Mouse (Mus musculus) left cerebral cortex, adult 9 months (tissue): ENCODE results near the gene Ptpre.

Experiments used
- DNase-seq, 2 experiments: peaks; one replicate each; pipeline ENCODE4 v3.0.0; 2022; ENCODE audit warnings: low spot score in 2 of 2

The Ptpre gene

DNA sequence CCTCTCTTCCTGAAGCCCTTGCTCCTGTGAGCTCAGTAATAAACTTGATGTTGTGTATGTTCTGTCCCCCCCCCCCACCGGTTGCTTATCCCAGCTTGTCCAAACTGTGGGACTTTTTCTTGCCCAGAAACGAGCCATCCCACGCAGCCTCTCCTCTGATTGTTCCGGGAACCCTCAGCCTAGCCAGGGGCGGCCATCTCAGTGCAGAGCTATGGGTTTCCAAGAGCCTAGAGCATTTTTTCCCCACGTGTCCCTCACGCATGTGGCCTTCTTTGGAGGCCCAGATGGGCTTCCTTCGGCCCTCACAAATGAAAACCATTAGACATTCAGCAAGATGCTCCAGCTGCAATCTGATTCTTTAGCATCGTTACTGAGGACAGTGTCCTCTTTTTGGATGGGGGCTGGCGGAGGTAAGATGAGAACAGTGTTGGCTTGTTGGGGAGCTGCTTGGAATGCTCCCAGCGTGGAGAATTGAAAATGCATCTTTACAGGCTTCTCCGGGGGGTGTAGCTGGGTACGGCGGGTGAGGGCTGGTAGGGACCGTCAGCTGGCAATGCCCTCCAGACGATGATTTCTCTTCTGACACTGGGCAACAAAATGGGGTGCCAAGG is 41.5 kb downstream of the Ptpre start:
- DNase-seq, result peak in 1 of 2 experiments; percentile 23

DNA sequence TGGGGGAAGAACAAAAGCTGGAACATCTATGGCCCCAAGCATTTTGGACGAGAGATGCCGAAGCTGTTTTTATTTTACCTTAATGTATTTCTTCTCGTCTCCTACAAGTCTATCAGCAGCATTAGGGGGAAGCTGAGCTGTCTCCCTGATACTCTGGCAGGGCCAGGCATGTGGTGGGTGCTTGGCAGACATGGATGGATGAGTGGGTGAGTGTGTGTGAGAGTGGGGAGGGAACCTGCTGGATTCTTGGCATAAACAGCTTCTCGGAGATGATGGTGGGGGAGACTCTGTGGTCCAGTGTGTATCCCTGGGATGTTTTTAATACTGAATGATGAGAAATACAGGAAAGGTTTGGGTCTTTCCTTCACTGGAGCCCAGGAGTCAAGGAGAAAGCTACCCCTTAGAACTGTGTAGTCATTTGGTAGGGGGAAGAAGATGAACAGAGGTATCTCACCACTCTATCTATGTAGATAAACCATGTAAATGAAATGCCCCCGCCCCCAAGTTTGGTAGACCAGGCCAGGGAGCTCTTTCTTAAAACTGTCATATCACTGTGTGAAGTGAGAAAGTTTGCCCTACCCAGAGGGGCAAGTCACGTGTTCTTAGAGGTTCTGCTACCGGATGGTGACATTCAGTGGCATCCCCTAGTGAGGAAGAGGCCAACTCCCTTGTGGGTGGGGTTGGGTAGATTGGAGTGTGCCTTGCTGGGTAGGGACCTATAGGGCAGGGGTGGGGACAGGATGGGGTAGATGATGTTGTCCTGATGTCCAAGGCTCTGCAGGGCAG is 43.2 kb downstream of the Ptpre start:
- peak; percentile 30 to 65 for DNase-seq

DNA sequence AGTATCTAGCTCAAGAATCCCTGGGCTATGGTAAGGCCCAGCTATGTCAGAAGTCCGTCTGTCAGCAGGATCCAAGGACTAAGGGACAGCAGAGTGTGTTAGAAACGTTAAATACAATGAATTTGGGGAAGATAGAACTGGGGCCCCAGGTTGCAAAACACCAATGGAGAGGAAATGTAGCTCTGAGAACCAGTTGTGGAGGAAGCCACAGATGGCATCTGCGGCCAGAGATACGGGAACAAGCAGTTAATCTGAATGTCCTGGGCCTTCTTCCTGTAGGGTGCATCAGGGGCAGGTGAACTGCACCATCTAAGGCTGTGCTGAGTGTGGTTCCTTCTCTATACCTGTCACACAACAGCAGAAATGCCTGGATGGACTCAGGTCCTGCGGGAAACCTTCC is 43.8 kb downstream of the Ptpre start:
- no peak for DNase-seq

DNA sequence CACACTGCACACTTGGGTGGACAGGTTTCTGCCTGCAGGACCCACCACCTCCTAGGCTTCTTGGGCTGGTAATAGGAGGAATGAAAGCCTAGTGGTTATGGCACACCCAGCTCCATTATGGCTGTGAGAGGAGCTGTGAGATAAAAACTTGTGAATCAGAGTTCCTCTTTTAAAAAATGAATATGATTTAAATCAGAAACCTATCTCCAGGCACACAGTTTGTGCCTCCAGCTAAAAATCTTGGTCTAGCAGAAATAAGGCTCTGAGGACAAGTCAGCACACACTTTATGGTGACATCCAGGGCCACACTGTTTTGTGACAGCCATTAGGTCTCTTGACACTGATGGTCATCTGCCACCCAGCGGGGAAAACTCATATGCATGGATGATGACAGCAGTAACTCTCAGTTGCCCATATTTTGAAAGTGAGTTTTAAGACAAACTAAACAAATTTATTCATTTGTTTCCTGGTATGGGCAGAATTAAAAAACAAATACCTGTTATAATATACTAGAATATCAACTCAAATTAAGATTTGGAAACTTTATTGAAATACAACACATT is 47.9 kb downstream of the Ptpre start:
- DNase-seq, result no peak

DNA sequence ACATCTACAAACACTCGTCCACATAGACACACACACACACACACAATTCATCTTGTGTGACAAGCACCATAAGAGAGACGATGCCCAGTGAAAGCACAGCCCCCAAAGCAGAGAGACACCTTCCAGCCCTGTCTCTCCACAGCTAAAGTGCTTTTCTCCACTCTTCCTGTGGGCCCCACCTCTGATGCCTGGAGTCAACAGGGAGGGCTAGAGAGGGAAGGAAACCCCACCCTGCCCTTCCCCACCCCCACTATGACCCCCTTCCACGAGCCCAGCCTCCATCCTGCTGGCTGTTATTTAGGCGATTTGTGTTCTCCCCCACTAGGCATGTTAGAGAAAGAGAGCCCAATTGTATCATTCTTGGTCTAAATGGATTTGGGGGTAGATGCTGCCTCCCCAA is 49.1 kb downstream of the Ptpre start:
- DNase-seq, result no peak

DNA sequence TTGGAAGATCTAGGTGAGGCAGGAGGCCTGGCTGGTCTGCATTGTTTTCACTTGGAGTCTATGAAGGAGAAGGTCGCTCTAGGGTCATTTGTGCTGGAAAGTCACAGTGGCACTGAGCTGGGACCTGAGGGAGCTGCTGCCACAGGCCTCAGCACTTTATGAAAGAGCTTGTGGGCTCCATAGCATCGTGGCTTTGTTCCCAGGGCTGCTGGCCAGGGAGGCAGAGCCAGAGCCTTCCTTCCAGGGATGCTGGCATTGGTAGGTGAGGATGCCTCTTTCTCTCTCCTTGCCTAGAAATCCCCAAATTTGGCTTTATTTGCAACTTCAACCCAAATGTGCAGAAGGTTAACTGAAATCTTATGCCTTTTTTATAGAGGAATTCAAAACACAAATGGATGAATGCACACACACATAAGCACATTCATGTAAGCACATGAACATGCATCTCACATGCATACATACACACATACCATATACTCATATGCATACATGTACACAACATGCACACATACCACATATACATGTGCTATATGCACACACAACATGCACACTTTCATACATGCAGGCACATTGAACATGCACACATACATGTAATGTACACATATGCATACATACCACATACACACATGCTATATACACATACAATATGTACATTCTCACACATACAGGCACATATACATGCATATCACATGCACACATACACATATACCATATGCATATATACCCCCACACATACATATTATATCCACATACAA is 50.7 kb downstream of the Ptpre start:
- no peak for DNase-seq

DNA sequence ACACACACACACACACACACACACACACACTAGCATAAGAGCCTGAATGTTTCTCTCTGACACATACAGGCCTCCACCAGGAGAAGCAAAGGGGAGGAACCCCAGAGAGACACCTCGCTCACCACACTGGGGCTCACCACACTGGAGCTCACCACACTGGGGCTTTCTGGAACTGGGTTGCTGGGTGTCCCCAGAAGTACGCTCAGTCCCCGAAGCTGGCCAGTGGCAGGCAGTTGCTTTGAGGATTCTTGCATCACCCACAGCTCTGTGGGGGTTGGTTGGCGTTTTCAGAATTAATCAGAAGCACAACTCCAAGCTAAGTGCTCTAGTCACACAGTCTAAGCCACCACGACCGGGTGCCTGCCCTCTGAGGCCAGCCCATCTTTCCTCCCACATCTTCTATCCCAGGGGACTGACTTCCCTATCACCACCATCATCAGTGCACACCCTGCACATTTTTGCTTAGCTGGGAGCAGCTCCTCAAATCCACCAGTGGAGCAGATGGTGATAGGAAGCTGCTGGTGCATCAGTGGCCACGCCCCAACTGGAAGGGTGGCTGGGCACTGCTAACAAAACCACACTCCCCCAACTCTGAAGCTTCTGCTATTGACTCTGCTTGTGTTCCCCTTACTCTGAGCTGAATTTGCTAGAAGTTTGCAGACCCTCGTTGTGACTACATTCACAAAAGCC is 51.5 kb downstream of the Ptpre start:
- DNase-seq, result no peak

DNA sequence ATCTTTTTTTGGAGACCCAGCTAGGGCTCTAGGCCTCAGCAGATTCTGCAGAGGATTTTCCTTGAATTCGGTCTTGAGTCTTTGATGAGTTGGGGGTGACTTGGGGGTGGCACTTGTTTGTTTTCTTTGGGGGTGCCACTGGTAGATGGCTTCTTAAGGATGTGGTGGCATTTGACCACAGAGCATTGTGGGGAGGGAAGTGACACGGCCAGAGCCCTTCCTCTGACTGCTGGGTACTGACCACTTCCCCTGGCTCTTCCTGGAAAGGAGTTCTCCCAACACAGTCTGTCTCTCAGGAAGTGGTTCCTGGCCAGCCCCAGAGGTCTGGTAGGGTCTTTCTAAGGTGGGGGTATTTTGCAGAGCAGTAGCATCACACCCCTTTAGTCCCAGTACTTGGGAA is 54.2 kb downstream of the Ptpre start:
- DNase-seq, result no peak

DNA sequence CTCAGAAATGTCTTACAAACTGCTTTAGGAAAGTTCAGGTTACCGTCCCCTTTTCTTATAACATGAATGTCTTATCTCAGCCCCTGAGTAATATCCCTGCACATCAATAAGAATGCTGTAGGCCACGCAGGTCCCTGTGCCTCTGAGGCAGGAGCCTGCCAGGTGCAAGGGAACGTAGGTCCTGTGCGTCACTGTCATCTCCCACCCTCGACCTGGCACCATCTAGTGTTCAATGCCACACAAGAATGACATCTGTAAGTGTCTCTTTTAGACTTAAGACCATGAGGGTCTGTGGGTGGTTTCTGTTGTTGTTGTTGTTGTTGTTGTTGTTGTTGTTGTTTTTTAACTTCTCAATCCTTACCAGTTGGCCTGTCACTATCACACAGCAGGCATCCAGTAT is 56.0 kb downstream of the Ptpre start:
- no peak for DNase-seq

DNA sequence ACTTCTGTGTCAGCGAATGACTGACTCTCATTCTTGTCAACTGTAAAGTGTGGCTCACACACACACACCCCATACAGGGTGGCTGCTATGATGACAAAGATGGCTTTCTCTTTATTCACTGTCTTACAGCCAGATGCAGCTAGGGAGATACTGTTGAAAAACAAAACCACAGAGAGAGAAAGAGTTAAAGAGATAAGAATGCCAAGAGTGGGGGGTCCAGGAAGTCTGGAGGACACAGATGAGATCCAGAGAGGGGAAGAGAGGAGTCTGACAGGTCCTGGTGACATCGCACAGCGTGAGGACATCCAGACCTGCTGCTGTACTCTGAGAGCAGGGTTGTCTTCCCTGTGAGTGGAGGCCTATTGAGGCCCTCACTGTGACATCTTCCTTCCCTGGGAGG is 56.5 kb downstream of the Ptpre start:
- DNase-seq, result no peak

DNA sequence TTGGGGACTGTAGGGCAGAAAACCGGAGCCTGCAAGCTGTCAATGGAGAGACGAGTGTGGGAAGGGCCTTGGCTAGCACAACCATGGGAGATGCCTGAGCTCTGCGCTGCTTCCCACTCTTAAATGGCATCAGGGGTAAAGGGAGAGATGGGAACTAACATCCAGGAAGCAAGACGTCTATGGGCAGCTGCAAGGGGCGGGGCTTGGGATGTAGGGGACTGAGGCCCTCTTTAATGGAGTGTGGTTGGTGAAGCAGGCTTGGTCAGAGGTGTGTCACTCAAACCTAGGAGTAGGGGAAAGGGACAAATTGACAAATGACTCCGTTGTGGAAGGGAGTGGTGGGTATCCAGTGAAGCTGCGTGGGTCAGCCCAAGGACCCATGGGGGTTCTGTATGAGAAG is 57.4 kb downstream of the Ptpre start:
- DNase-seq, result no peak

DNA sequence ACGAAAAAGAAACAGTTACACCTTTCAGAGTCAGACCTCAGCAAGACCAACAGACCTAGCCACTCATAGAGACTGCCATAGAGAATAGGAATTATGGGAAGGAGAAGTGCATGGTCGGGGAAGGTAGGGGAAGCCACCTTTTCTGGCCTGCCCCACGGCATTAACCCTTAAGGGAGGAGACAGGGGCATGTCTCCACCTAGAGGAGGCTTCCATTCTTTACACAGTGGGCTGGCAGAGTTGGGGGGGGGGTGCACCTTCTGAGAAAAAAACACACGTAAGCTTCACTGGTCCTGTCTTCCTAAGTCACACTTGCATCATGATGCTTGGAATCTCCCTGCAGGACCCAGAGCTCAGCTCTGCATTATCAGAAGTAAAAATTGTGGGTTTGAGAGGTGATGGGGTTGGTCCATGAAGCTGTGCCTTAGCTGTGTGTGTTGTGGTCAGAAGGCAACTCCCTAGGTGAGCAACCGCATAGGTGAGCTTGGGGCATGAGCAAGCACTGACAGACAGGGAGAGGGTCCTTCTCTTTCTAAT is 58.4 kb downstream of the Ptpre start:
- DNase-seq, result no peak

DNA sequence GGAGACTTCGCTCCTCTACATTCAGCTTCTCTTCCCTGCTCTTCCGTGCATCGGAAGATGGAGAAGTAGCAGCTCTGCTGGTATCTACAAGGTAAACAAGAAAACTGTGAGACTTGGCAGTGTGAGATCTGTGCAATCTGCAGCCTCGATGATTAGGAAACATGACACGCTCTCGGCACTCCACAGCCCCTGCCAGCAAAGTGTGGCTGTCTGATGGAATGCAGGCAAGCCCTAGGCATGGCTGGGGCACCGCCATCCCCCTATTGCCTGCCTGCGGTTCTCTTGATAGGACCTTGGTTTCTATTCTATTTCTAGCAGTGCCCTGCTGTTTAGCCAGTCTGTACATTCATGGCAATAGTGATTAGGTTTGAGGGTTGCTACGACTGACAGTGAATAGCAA is 59.7 kb downstream of the Ptpre start:
- no peak for DNase-seq

DNA sequence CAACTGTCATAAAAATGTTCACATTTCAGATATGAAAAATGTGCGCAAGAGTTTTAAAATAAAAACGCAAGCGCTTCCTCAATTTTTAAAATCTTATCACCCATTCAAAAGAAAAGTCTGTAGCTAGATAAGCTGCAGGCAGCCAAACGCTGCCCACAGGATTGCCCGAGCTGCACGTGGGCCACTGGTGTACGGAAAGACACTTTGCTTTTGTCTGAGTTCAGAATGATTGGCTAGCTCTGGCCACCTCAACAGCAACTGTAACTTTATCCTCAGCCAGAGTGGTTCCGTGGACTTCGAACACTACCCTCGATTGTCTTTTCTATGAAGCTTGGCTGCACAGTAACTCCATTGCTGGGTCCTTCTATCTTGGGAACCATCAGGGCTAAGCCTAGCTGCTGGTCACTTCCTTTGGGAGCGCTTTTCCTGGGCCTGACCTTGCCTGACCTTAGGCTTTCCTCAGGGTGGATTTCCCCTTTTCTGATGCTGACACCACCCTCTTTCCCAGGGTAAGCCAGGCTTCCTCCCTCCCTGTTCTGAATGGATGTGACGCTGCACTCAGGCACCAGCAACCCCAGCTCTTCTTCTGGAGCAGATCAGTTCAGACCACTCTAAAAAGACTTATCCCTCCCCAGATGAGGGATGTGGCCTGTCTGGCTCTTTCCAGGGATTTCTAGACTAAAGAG is 60.5 kb downstream of the Ptpre start:
- DNase-seq, result no peak

DNA sequence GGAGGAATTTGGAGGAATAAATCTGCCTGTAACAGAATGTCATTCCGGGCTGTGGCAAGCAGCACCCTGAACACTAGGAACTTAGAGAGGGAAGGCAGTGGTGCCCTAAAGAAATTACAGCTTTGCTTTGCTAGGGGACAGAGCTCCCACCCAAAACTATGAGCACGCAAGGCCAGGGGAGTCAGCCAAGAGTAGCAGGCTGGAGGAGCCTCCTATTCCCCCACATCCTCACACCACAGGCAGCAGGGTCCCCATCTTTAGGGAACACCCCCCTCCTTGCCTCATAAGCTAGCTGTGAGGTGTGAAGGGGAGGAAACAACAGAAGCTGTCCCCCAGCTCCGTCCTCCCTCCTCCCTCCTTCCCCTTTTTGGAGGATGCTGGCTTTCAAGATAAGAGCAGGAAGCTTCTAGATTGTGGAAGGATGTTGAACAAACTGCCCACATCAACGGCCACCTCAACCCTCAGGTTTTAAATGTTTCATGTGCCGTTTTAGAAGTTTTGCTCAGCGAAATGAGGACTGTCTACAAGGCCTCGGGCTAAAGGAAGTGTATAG is 61.1 kb downstream of the Ptpre start:
- DNase-seq, result no peak

DNA sequence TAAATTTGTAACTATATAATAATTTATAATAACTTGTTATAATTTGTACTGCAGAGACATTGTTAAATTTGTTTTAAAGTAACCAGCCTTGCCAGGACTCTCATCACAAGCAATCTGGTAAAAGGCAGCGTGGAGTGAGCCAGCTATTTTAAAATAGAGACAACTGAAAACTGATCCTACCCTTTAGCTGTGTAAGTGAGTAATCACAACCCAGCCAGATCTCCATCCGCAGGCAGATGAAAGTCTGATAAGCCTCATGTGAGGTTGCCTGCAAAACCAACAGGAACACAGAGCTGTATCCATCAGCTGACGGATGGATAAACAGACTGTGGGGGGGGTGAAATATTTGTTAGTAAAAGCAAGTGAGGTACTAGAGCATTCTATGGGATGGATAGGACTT is 62.8 kb downstream of the Ptpre start:
- DNase-seq, result peak in 1 of 2 experiments; percentile 40

DNA sequence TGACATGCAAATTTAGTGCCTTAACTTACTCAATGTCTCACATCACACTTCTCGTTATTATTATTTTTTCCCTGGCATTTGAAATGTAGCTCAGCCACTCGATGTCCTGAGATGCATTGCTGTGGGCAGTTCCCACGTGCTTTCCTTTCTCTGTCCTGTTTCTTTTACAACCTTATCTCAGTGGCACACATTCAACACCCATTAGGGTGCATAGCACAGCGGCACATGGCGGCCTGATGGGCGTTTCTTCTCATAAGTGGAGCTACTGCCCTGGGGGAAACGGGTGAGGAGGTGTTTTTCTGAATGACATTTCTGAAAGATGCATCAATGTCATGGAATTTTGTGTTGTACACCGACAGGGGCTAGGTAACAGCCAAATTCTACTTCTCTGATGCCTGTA is 64.3 kb downstream of the Ptpre start:
- no peak for DNase-seq

DNA sequence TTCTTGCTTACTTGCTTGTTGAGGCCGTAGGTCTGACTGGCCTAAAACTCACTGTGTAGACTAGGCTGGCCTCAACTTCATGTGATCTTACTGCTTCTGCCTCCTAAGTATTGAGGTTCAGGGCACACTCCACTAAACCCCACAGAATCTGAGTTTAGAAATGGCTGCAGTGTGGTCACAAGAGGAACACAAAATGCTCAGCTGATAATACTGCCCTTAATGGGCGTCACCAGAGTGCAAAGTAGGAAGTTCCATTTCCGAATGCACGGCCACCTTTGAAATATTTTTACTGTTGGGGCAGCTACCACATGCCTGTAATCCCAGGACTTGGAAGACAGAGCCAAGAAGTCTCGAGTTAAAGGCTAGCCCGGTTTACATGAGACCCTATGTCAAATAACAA is 65.0 kb downstream of the Ptpre start:
- no peak for DNase-seq

DNA sequence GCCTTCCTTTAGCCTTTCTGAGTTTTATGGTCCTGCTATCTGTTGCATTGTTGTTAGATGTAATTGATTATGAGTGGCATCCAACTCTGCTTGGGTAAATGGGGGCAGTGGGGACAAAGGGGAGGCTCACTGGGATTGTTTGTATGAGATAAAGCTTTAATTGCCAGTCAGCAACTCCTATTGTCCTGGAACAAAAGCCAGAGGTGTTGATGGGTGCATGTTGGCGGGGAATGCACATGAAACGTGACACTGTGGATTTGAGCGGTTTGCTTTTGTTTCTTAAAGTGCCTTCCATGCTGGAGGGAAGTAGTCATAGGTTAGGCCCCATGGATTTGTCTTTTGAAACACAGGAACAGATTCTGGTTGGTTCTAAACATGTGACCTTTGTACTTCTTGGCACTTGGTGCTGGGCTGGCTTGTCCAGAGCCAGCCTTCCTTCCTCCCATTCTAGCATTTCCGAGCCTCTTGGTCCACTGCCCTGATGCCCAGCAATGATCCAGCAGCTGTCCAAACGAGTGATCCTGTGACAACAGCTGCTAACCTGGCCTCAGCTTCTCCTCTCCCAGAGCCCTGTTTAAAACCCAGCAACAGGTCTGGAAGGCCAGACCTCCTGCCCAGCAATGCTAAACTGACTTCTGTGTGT is 65.7 kb downstream of the Ptpre start:
- DNase-seq, result no peak
